Mouse (Mus musculus) kidney, postnatal 25 days (tissue): ENCODE measurements around the gene Plcb2.
A peak's percentile ranks its signal among the peaks of the same experiment; 100 is the strongest.

Source experiments
- DNase-seq, 2 experiments: peaks; one replicate each; pipeline ENCODE4 v3.0.0; 2021; ENCODE audit warnings: mixed read lengths in 2 of 2

Gene Plcb2

GRCm38 (mm10) chr2:118750476-118750875 lies 22.2 kb upstream of the Plcb2 start:
- peak in 1 of 2 experiments; percentile 28 for DNase-seq

- peak in 1 of 2 experiments; percentile 24 for DNase-seq
Observed at GRCm38 (mm10) chr2:118749341-118749884, 21.2 kb upstream of the Plcb2 start.

- DNase-seq: peak; percentile 61 to 65
Observed at GRCm38 (mm10) chr2:118747301-118747960, 19.2 kb upstream of the Plcb2 start.

- peak; percentile 40 to 65 for DNase-seq
Observed at GRCm38 (mm10) chr2:118745915-118746901, 18.0 kb upstream of the Plcb2 start.

- peak; percentile 86 to 96 for DNase-seq
Observed at GRCm38 (mm10) chr2:118745232-118745884, 17.1 kb upstream of the Plcb2 start, which contains the start of gene Inafm2. Gene Inafm2 (plus strand): TSS chr2:118745758.

GRCm38 (mm10) chr2:118744621-118745020 lies 16.4 kb upstream of the Plcb2 start:
- DNase-seq: peak in 1 of 2 experiments; percentile 9

GRCm38 (mm10) chr2:118743261-118743943 lies 15.2 kb upstream of the Plcb2 start:
- peak; percentile 49 to 53 for DNase-seq

GRCm38 (mm10) chr2:118741183-118741582 lies 12.9 kb upstream of the Plcb2 start:
- DNase-seq: no peak

GRCm38 (mm10) chr2:118740341-118740740 lies 12.1 kb upstream of the Plcb2 start:
- DNase-seq: peak in 1 of 2 experiments; percentile 10

- DNase-seq: peak in 1 of 2 experiments; percentile 24
Observed at GRCm38 (mm10) chr2:118733341-118733740, 5.1 kb upstream of the Plcb2 start.

- DNase-seq: no peak
Observed at GRCm38 (mm10) chr2:118731981-118732380, 3.7 kb upstream of the Plcb2 start.

- DNase-seq: peak; percentile 82 to 87
Observed at GRCm38 (mm10) chr2:118730622-118730915, 2.3 kb upstream of the Plcb2 start.

- DNase-seq: peak in 1 of 2 experiments; percentile 27
Observed at GRCm38 (mm10) chr2:118729816-118730621, 1.8 kb upstream of the Plcb2 start.

GRCm38 (mm10) chr2:118729194-118729593 lies 956 bp upstream of the Plcb2 start:
- DNase-seq: peak in 1 of 2 experiments; percentile 16

- no peak for DNase-seq
Observed at GRCm38 (mm10) chr2:118727911-118728310, 327 bp downstream of the Plcb2 start.

GRCm38 (mm10) chr2:118726873-118727272 lies 1.4 kb downstream of the Plcb2 start:
- DNase-seq: no peak

GRCm38 (mm10) chr2:118725511-118725910 lies 2.7 kb downstream of the Plcb2 start:
- DNase-seq: no peak

GRCm38 (mm10) chr2:118723693-118724486 lies 4.3 kb downstream of the Plcb2 start:
- no peak for DNase-seq

- DNase-seq: no peak
Observed at GRCm38 (mm10) chr2:118716677-118717076, 11.6 kb downstream of the Plcb2 start.

GRCm38 (mm10) chr2:118714230-118714629 lies 14.0 kb downstream of the Plcb2 start:
- DNase-seq: no peak
